Mouse (Mus musculus) bone marrow macrophage, adult 2 months (primary cell): Measurements from ENCODE around the gene Ddx39b.

ENCODE experiments used
- CTCF ChIP-seq: IDR thresholded peaks from 2 replicates; pipeline ENCODE4 v1.5.1; 2012; ENCODE audit warnings: low read depth, mild to moderate bottlenecking, low read length, moderate library complexity
- POLR2A ChIP-seq: IDR thresholded peaks from 2 replicates; pipeline ENCODE4 v1.6.1; 2012; ENCODE audit warnings: mild to moderate bottlenecking, low read depth, low read length, borderline replicate concordance

- no peak for TF ChIP-seq CTCF
- no peak for TF ChIP-seq POLR2A
Observed at GRCm38 (mm10) chr17:35259621-35260020, 18.1 kb downstream of the Ddx39b start.
